Mouse (Mus musculus) liver, embryonic 11.5 days (tissue): ENCODE measurements around the gene Dgkb. TPM values are rescaled to one million over a fixed set of nuclear protein-coding genes. Genes with fewer than 3 reads are reported as not detected.

ENCODE experiments used
- ATAC-seq: fragments of 200-750 bp; cut with Nextera tagmentation; replicated peaks from 2 replicates; pipeline ENCODE4 v1.8.0; 2017; ENCODE audit warnings: moderate number of reproducible peaks, mild to moderate bottlenecking, moderate TSS enrichment, moderate library complexity; ENCODE audit not compliant: low FRiP score
- DNase-seq: peaks from one replicate; pipeline ENCODE4 v3.0.0-alpha.2; 2017; ENCODE audit warnings: low spot score
- H3K27ac ChIP-seq: fragments of 300-500 bp; sonication (generic); 2 replicates; pipeline ENCODE4 v1.5.1; 2014; ENCODE audit warnings: mild to moderate bottlenecking, low read depth, low read length, control low read depth
- H3K27me3 ChIP-seq: fragments of 300-500 bp; sonication (generic); replicated peaks from 2 replicates; pipeline ENCODE4 v1.6.1; 2014; ENCODE audit warnings: low read length, mixed read lengths; ENCODE audit not compliant: control insufficient read depth, insufficient read depth
- H3K36me3 ChIP-seq: fragments of 300-500 bp; sonication (generic); 2 replicates; pipeline ENCODE4 v1.6.1; 2014; ENCODE audit warnings: mild to moderate bottlenecking, low read length, moderate library complexity, mixed read lengths; ENCODE audit not compliant: control insufficient read depth, insufficient read depth
- H3K4me1 ChIP-seq: fragments of 300-500 bp; sonication (generic); replicated peaks from 2 replicates; pipeline ENCODE4 v1.6.1; 2014; ENCODE audit warnings: low read length, mixed read lengths; ENCODE audit not compliant: control insufficient read depth, insufficient read depth
- H3K4me2 ChIP-seq: fragments of 300-500 bp; sonication (generic); 2 replicates; pipeline ENCODE4 v1.6.1; 2014; ENCODE audit warnings: mild to moderate bottlenecking, control low read depth, moderate library complexity
- H3K4me3 ChIP-seq: fragments of 300-500 bp; sonication (generic); 2 replicates; pipeline ENCODE4 v1.5.1; 2014; ENCODE audit warnings: low read depth, low read length, control low read depth
- H3K9ac ChIP-seq: fragments of 300-500 bp; sonication (generic); 2 replicates; pipeline ENCODE4 v1.6.1; 2014; ENCODE audit warnings: low read depth, low read length, control low read depth
- H3K9me3 ChIP-seq: fragments of 300-500 bp; sonication (generic); 2 replicates; pipeline ENCODE4 v1.6.1; 2016; ENCODE audit warnings: low read length, inconsistent platforms, mixed read lengths; ENCODE audit not compliant: control insufficient read depth
- WGBS: fragments of 180-500 bp; shearing (Covaris S2); extraction: QIAGEN DNeasy Blood & Tissue Kit; methylation state at CpG from one replicate; pipeline ENCODE4 v1.1.7; 2014; 5-methylcytosine and 5-hydroxymethylcytosine counted together
- polyA plus RNA-seq: library from polyadenylated mRNA; unstranded; fragments of >200 nt; fragmentation: Nextera tagmentation; extraction: Ambion mirVana; gene quantifications from 2 replicates; pipeline ENCODE4 v1.2.1, GENCODE M21; 2014

The Dgkb gene
- polyA plus RNA-seq, 1 experiment from 2014 or later: 0.41 TPM

DNA sequence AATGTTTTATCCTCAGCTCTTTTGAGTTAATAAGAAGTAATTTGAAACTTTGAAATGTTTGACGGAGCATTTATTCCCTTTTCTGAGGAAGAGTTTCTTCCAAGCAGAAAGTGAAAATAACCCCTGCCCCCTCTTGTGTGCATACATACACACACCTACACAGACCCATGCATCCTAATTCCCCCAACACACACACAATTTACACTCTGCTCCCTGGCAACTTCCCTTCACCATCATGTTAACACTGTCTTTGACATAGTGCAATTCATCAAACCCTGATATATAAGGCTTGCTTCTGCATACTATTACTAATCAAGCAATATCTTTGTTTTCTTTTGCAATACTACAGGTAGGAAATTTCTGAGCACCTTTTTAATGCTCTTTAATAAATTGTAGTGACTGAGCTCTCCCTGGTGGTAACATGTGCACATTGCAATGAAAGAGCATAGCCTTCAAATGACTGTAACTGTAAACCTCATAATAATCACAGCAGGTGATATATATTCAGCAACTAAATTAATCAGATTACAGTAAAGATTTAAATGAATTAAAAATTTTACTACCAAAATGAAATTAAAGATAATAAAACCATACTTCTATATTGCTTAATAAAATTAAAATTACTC lies 297.6 kb downstream of the Dgkb start:
- ATAC-seq (no peak), DNase-seq (no peak)
- H3K4me3 ChIP-seq: no peak overlapping the region
- no peaks in the 10 kb centered on the region for H3K36me3 ChIP-seq
- no peaks in the 10 kb centered on the region for H3K27me3 ChIP-seq
- H3K4me2 ChIP-seq: no peak overlapping the region
- no peak overlapping the region for H3K27ac ChIP-seq
- H3K4me1 ChIP-seq: no peaks in the 10 kb centered on the region
- no peak overlapping the region for H3K9ac ChIP-seq
- H3K9me3 ChIP-seq: no peaks in the 10 kb centered on the region
- WGBS: 56% methylated on average over 1 of the region's 1 CpGs

DNA sequence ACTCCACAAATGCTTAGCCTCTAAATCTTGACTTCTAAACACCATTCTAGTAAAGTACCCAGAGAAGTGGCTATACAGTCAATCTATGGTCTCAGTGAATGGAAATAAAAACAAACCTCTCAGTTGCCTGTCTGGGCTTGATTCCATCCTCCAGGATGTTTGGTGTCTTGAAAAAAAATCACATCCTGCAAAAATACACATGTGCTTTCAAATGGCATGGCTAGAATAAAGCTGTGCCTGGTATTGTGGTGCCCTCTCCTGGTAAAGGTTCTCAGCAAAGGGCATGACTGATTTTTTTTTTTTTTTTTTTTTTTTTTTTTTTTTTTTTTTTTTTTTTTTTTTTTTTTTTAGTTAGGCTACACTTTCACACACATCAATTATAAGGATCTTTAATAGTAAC lies 306.0 kb downstream of the Dgkb start:
- no peaks in the 10 kb centered on the region for H3K27me3 ChIP-seq
- H3K4me2 ChIP-seq: no peak overlapping the region
- no peaks in the 10 kb centered on the region for H3K9me3 ChIP-seq
- ATAC-seq (no peak), DNase-seq (no peak)
- H3K9ac ChIP-seq: no peak overlapping the region
- H3K27ac ChIP-seq: no peak overlapping the region
- no peaks in the 10 kb centered on the region for H3K36me3 ChIP-seq
- H3K4me3 ChIP-seq: no peak overlapping the region
- H3K4me1 ChIP-seq: no peaks in the 10 kb centered on the region

GRCm38 (mm10) chr12:38125297-38125696 lies 307.8 kb downstream of the Dgkb start:
- 72% methylated on average over 4 of the region's 4 CpGs for WGBS
- no peaks in the 10 kb centered on the region for H3K4me1 ChIP-seq
- no peak for ATAC-seq
- DNase-seq: no peak
- H3K36me3 ChIP-seq: no peaks in the 10 kb centered on the region
- H3K4me3 ChIP-seq: no peak overlapping the region
- no peaks in the 10 kb centered on the region for H3K9me3 ChIP-seq
- H3K9ac ChIP-seq: no peak overlapping the region
- no peaks in the 10 kb centered on the region for H3K27me3 ChIP-seq
- no peak overlapping the region for H3K27ac ChIP-seq
- H3K4me2 ChIP-seq: no peak overlapping the region

DNA sequence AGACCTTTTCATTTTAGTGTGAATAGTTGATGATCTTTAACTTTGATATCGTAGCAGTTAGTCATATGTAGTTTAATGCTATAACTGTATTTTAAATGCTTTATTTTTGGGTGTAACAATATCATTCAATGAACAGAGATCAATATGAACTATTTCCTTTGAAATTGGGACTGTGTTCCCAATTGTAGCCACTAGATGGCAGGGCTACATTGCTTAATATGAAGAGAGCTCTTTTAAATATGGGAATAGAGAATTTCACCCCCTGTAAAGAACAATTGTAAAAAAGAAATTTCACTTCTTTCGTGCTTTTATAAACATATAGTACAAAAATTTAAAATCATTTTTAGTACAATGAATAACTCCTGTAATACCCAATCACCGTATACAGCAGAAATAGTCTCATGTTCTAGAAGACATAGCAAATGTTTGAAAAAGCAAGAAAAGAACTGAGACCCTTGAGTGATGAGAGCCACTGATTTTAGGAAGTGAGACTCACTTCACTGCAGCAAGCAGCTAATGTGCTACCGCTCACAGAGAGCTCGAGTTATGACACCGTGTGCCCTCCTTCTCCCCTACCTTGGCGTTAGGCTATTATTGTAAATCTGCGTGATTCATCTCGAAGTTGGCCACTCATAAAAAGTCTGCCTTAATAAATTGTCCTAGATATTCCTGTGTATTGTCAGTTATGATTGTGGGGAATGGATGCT lies 312.8 kb downstream of the Dgkb start:
- no peaks in the 10 kb centered on the region for H3K36me3 ChIP-seq
- H3K4me2 ChIP-seq: no peak overlapping the region
- H3K27me3 ChIP-seq: no peaks in the 10 kb centered on the region
- no peak overlapping the region for H3K27ac ChIP-seq
- H3K4me1 ChIP-seq: no peaks in the 10 kb centered on the region
- DNase-seq (no peak), ATAC-seq (no peak)
- no peak overlapping the region for H3K4me3 ChIP-seq
- 62% methylated on average over 9 of the region's 9 CpGs for WGBS
- H3K9me3 ChIP-seq: no peaks in the 10 kb centered on the region
- no peak overlapping the region for H3K9ac ChIP-seq

- H3K27ac ChIP-seq: no peak overlapping the region
- DNase-seq: no peak
- H3K9me3 ChIP-seq: no peaks in the 10 kb centered on the region
- H3K4me1 ChIP-seq: no peaks in the 10 kb centered on the region
- no peak overlapping the region for H3K4me3 ChIP-seq
- H3K4me2 ChIP-seq: no peak overlapping the region
- no peak overlapping the region for H3K9ac ChIP-seq
- ATAC-seq: no peak
- no peaks in the 10 kb centered on the region for H3K36me3 ChIP-seq
- 63% methylated on average over 5 of the region's 5 CpGs for WGBS
- no peaks in the 10 kb centered on the region for H3K27me3 ChIP-seq
Observed at GRCm38 (mm10) chr12:38136379-38136778, 318.9 kb downstream of the Dgkb start.

- no peak for DNase-seq
- H3K36me3 ChIP-seq: no peaks in the 10 kb centered on the region
Observed at GRCm38 (mm10) chr12:38140039-38140438, 322.5 kb downstream of the Dgkb start.

DNA sequence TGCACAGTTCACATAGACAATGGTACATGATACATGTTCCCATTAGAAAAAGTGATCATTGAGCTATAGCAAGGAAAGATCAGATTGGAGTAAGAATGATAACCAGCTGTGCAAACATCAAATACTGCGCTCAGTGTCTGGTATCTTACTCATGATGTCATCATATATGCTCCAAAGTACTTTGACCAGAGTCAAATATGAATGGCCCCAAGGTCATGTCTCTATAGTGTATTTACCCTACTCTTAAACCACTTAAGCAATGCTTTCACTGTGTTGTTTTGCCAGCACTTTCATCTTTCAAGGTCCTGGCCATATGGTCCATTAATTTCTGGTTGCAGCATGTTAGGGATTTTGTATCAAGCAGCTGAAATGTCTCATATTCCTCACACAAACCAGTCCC lies 415.1 kb downstream of the Dgkb start:
- Histone ChIP-seq H3K4me2 (no peak overlapping the region), H3K4me1 (no peaks in the 10 kb centered on the region), H3K27ac (no peak overlapping the region), H3K36me3 (no peaks in the 10 kb centered on the region), H3K9ac (no peak overlapping the region), H3K4me3 (no peak overlapping the region), H3K9me3 (no peaks in the 10 kb centered on the region), H3K27me3 (no peaks in the 10 kb centered on the region)
- WGBS: 70% methylated on average over 1 of the region's 1 CpGs
- ATAC-seq: no peak
- no peak for DNase-seq

More at GRCm38 (mm10) chr12:38140039-38140438, 322.5 kb downstream of the Dgkb start:
- H3K27ac ChIP-seq: no peak overlapping the region
- no peak for ATAC-seq
- no peak overlapping the region for H3K4me3 ChIP-seq
- no peaks in the 10 kb centered on the region for H3K9me3 ChIP-seq
- no peak overlapping the region for H3K9ac ChIP-seq
- no peak overlapping the region for H3K4me2 ChIP-seq
- H3K27me3 ChIP-seq: no peaks in the 10 kb centered on the region
- no peaks in the 10 kb centered on the region for H3K4me1 ChIP-seq

- no peaks in the 10 kb centered on the region for H3K27me3 ChIP-seq
- H3K4me2 ChIP-seq: no peak overlapping the region
- no peaks in the 10 kb centered on the region for H3K4me1 ChIP-seq
- DNase-seq (no peak), ATAC-seq (no peak)
- H3K27ac ChIP-seq: no peak overlapping the region
- no peak overlapping the region for H3K9ac ChIP-seq
- no peaks in the 10 kb centered on the region for H3K36me3 ChIP-seq
- H3K9me3 ChIP-seq: no peaks in the 10 kb centered on the region
- H3K4me3 ChIP-seq: no peak overlapping the region
Observed at GRCm38 (mm10) chr12:38268856-38269255, 451.3 kb downstream of the Dgkb start.

- WGBS: 81% methylated on average over 1 of the region's 1 CpGs
- H3K4me3 ChIP-seq: no peak overlapping the region
- H3K27ac ChIP-seq: no peak overlapping the region
- no peak overlapping the region for H3K9ac ChIP-seq
- DNase-seq (no peak), ATAC-seq (no peak)
- no peaks in the 10 kb centered on the region for H3K36me3 ChIP-seq
- H3K4me1 ChIP-seq: no peaks in the 10 kb centered on the region
- H3K27me3 ChIP-seq: no peaks in the 10 kb centered on the region
- H3K4me2 ChIP-seq: no peak overlapping the region
- no peaks in the 10 kb centered on the region for H3K9me3 ChIP-seq
Observed at GRCm38 (mm10) chr12:38301497-38301896, 484.0 kb downstream of the Dgkb start.
